Mouse (Mus musculus): ENCODE data around the gene Tmem253.

- no peak for TF ChIP-seq TAL1 (IDR thresholded peaks at IDR 0.05; ENCODE audit: low read length)
- TF ChIP-seq GATA1 (IDR thresholded peaks at IDR 0.05; ENCODE audit: low read length), result no peak
Measured at GRCm38 (mm10) chr14:51994453-51994852, 21.0 kb upstream of the Tmem253 start.

All from erythroblast, embryonic 14.5 days (primary cell).